Mouse (Mus musculus): ENCODE data around the gene 2310030G06Rik.

- no peak for TF ChIP-seq CTCF (IDR thresholded peaks at IDR 0.05; ENCODE audit: low read depth, low read length)
- no peak for TF ChIP-seq POLR2A (IDR thresholded peaks at IDR 0.05; ENCODE audit: insufficient read depth, low read length)
Observed at GRCm38 (mm10) chr9:50742744-50743143, 3.6 kb downstream of the 2310030G06Rik start.

All from ES-Bruce4 (cell line).